Mouse (Mus musculus) left cerebral cortex, adult 18-20 months (tissue): ENCODE results near the gene Nosip. TPM values are rescaled to one million over a fixed set of nuclear protein-coding genes. Genes with fewer than 3 reads are reported as not detected.
"Not testable (repeated sequence)": the region's sequence is repeated elsewhere in the genome, so short reads cannot be mapped to it uniquely, and the experiment has no call there.

Experiments used
- DNase-seq, 2 experiments: peaks; one replicate each; pipeline ENCODE4 v3.0.0; 2021 to 2022; ENCODE audit warnings: low spot score in 2 of 2, mixed read lengths in 1 of 2
- long read RNA-seq, 2 experiments: library from polyadenylated mRNA; stranded (forward); transcript quantifications; one replicate each; pipeline ENCODE4 v2.0.0; 2021
- total RNA-seq, 2 experiments: library from RNA; stranded (reverse); gene quantifications; 2 replicates each; pipeline ENCODE4 v1.2.3; 2021

Gene Nosip
- 10 to 100 TPM; 51.9 to 59.7 TPM for total RNA-seq
- long read RNA-seq, experiment 1, transcript Nosip-201 (9 exons, 1,814 nt): major isoform, 36 of 45 reads
- long read RNA-seq, experiment 1, partial matches to known transcripts: 2 of 45 reads
- long read RNA-seq, experiment 1, other reads (novel, unspliced or antisense): 7 of 45 reads
- long read RNA-seq, experiment 2, transcript Nosip-201 (9 exons, 1,814 nt): major isoform, 32 of 40 reads
- long read RNA-seq, experiment 2, partial matches to known transcripts: 2 of 40 reads
- long read RNA-seq, experiment 2, other reads (novel, unspliced or antisense): 4 of 40 reads

- DNase-seq: peak; percentile 95
Observed at GRCm38 (mm10) chr7:45062239-45062835, at the start of gene Nosip, which contains the start of gene Prrg2. TSS of gene Nosip (plus strand) at chr7:45062429. TSS of gene Prrg2 (minus strand) at chr7:45062677.

- DNase-seq: no peak
Observed at GRCm38 (mm10) chr7:45012824-45013223, 49.4 kb upstream of the Nosip start.

GRCm38 (mm10) chr7:45013366-45014095 is 48.7 kb upstream of the Nosip start:
- DNase-seq: no peak

- DNase-seq: no peak
Observed at GRCm38 (mm10) chr7:45014096-45014451, 48.2 kb upstream of the Nosip start.

GRCm38 (mm10) chr7:45015344-45015956 is 46.8 kb upstream of the Nosip start:
- DNase-seq: no peak

GRCm38 (mm10) chr7:45015957-45016612 is 46.1 kb upstream of the Nosip start, which contains the start of gene Scaf1:
TSS of gene Scaf1 (minus strand) at chr7:45016363.
- peak; percentile 99 to 100 for DNase-seq

GRCm38 (mm10) chr7:45016761-45017160 is 45.5 kb upstream of the Nosip start:
- DNase-seq: no peak

GRCm38 (mm10) chr7:45017242-45018061 is 44.8 kb upstream of the Nosip start, which contains the start of gene Rras:
TSS of gene Rras (plus strand) at chr7:45017961.
- DNase-seq: peak; percentile 71 to 80

- peak in 1 of 2 experiments; percentile 20 for DNase-seq
Observed at GRCm38 (mm10) chr7:45019031-45019571, 43.1 kb upstream of the Nosip start.

GRCm38 (mm10) chr7:45020225-45020624 is 42.0 kb upstream of the Nosip start:
- no peak for DNase-seq

GRCm38 (mm10) chr7:45023711-45024110 is 38.5 kb upstream of the Nosip start:
- not testable (repeated sequence) for DNase-seq

- DNase-seq: no peak
Observed at GRCm38 (mm10) chr7:45024281-45025248, 37.7 kb upstream of the Nosip start.

GRCm38 (mm10) chr7:45025601-45026220 is 36.5 kb upstream of the Nosip start:
- no peak for DNase-seq

GRCm38 (mm10) chr7:45026256-45026655 is 36.0 kb upstream of the Nosip start:
- no peak for DNase-seq

GRCm38 (mm10) chr7:45027761-45028160 is 34.5 kb upstream of the Nosip start:
- DNase-seq: no peak

- no peak for DNase-seq
Observed at GRCm38 (mm10) chr7:45028351-45028750, 33.9 kb upstream of the Nosip start.

- no peak for DNase-seq
Observed at GRCm38 (mm10) chr7:45029995-45030394, 32.2 kb upstream of the Nosip start.

- no peak for DNase-seq
Observed at GRCm38 (mm10) chr7:45030857-45031256, 31.4 kb upstream of the Nosip start.
